Mouse (Mus musculus): ENCODE results near the gene Etv2. TPM values are rescaled to one million over a fixed set of nuclear protein-coding genes. Genes with fewer than 3 reads are reported as not detected.

The Etv2 gene
- polyA plus RNA-seq (2015; fragmentation: Nextera tagmentation; extraction: Ambion mirVana): not detected in 2 replicates

DNA sequence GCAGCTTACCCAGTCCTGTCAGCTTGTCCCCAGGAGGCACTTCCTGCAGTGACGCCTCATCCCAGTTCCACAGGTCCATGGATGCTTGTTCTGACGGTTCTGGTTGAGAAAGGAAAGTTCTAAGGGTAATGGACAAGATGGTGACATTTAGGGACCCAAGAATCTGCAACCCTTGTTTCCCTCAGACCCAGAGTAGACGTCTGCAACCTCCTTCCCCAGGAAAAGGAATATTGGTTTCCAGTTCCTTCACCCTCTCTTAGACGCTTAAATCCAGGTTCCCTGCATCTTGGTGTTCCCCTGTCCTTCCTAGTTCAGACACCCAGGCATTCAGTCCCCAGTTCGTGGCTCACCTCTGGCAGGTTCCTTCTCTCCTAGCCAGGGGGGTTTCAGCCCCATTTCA, at the start of gene Etv2:
Etv2 (minus strand) TSS at position 101 of the 400 bp plus-strand sequence.
- peak within 1 kb of the TSS; percentile 40 for H3K4me2 ChIP-seq (replicated peaks; ENCODE audit: low read depth, low read length)
- no peak for ATAC-seq (ENCODE audit: low FRiP score, low TSS enrichment)
- H3K4me3 ChIP-seq (ENCODE audit: low read length): peak within 1 kb of the TSS; percentile 29
- no peak within 1 kb of the TSS for H3K27ac ChIP-seq (ENCODE audit: low read length)
- H3K9ac ChIP-seq (replicated peaks; ENCODE audit: low read length): no peak within 1 kb of the TSS
- H3K4me1 ChIP-seq (ENCODE audit: insufficient read depth, low read length): peaks cover 15% of the 10 kb centered on the region
- peaks cover 10% of the 10 kb centered on the region; the same call in 1 of the 2 replicates for H3K36me3 ChIP-seq (ENCODE audit: insufficient read depth, low read length)
- H3K9me3 ChIP-seq (ENCODE audit: low read length): no peaks in the 10 kb centered on the region
- 9% methylated on average over 5 of the region's 5 CpGs for WGBS
- peaks cover 56% of the 10 kb centered on the region for H3K27me3 ChIP-seq (ENCODE audit: insufficient read depth, low read length)

- peaks cover 16% of the 10 kb centered on the region; the same call in 1 of the 2 replicates for H3K27me3 ChIP-seq (ENCODE audit: insufficient read depth, low read length)
- 0 out of 2 replicates have a peak, but pooled peaks cover 4% of the 10 kb centered on the region for H3K4me1 ChIP-seq (ENCODE audit: insufficient read depth, low read length)
- ATAC-seq (ENCODE audit: low FRiP score, low TSS enrichment): no peak
- no peaks in the 10 kb centered on the region for H3K36me3 ChIP-seq (ENCODE audit: insufficient read depth, low read length)
- 69% methylated on average over 2 of the region's 2 CpGs for WGBS
- H3K9ac ChIP-seq (replicated peaks; ENCODE audit: low read length): no peak overlapping the region
- H3K4me3 ChIP-seq (ENCODE audit: low read length): no peak overlapping the region
- H3K4me2 ChIP-seq (replicated peaks; ENCODE audit: low read depth, low read length): no peak overlapping the region
- no peak overlapping the region for H3K27ac ChIP-seq (ENCODE audit: low read length)
- peaks cover 2% of the 10 kb centered on the region; the same call in 1 of the 2 replicates for H3K9me3 ChIP-seq (ENCODE audit: low read length)
These were observed 47.8 kb upstream of the Etv2 start for GRCm38 (mm10) chr7:30683425-30683824.

DNA sequence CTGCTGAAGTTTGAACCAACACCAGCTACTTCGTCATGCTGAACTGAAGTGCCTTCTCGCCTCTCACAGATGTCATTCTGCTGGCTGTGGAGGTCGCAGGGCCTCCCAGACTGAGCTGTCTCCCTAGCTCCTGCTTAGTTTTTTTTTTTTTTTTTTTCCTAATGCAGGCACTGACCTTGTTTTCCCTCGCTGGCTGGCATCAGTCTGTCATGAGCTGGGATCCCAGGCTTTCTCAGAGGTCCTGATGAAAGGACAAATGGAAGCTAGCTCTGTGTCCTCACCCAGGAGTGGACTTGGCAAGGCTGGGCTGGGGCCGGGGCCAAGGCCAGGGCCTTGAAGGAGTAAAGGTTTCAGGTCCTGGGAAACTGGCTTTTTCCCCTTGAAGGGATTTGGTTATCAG, 46.2 kb upstream of the Etv2 start:
- no peak overlapping the region for H3K4me2 ChIP-seq (replicated peaks; ENCODE audit: low read depth, low read length)
- no peak for ATAC-seq (ENCODE audit: low FRiP score, low TSS enrichment)
- 44% methylated on average over 5 of the region's 5 CpGs for WGBS

GRCm38 (mm10) chr7:30678263-30678975, 42.8 kb upstream of the Etv2 start:
- no peaks in the 10 kb centered on the region for H3K36me3 ChIP-seq (ENCODE audit: insufficient read depth, low read length)
- no peak for ATAC-seq (ENCODE audit: low FRiP score, low TSS enrichment)
- no peaks in the 10 kb centered on the region for H3K4me1 ChIP-seq (ENCODE audit: insufficient read depth, low read length)
- H3K9me3 ChIP-seq (ENCODE audit: low read length): peaks cover 4% of the 10 kb centered on the region; the same call in 1 of the 2 replicates
- H3K4me2 ChIP-seq (replicated peaks; ENCODE audit: low read depth, low read length): no peak overlapping the region
- H3K27me3 ChIP-seq (ENCODE audit: insufficient read depth, low read length): no peaks in the 10 kb centered on the region
- no peak overlapping the region for H3K4me3 ChIP-seq (ENCODE audit: low read length)
- no peak overlapping the region for H3K27ac ChIP-seq (ENCODE audit: low read length)
- H3K9ac ChIP-seq (replicated peaks; ENCODE audit: low read length): no peak overlapping the region
- 64% methylated on average over 5 of the region's 5 CpGs for WGBS

More for the DNA sequence above, 46.2 kb upstream of the Etv2 start:
- Histone ChIP-seq H3K36me3 (ENCODE audit: insufficient read depth, low read length) (no peaks in the 10 kb centered on the region), H3K27ac (ENCODE audit: low read length) (no peak overlapping the region), H3K4me1 (ENCODE audit: insufficient read depth, low read length) (no peaks in the 10 kb centered on the region), H3K4me3 (ENCODE audit: low read length) (no peak overlapping the region), H3K9me3 (ENCODE audit: low read length) (peaks cover 4% of the 10 kb centered on the region; the same call in 1 of the 2 replicates), H3K27me3 (ENCODE audit: insufficient read depth, low read length) (peaks cover 3% of the 10 kb centered on the region; the same call in 1 of the 2 replicates), H3K9ac (replicated peaks; ENCODE audit: low read length) (no peak overlapping the region)

DNA sequence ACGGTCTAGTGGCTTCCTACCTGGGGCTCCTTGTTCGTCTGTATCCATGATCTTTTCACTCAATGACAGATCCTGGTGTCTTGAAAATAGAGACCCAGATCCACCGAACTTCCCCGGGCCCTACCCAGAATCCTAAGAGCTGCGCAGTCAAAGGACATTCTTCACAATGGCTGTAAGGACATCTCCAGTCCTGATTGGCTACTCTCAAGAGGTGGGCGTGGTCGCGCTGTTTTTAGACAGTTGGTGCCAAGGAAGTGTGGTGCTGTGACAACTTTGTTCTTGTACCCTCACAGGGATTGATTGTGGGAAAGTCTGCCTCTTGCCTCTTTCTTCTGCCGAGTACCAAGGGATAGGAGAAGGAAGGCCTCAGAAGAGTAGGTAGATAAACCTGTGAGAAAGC, 35.8 kb upstream of the Etv2 start, which contains the start of gene Pmis2:
Pmis2 (minus strand) TSS at position 126 of the 400 bp plus-strand sequence.
- no peaks in the 10 kb centered on the region for H3K9me3 ChIP-seq (ENCODE audit: low read length)
- H3K9ac ChIP-seq (replicated peaks; ENCODE audit: low read length): no peak within 1 kb of the TSS
- ATAC-seq (ENCODE audit: low FRiP score, low TSS enrichment): no peak
- 75% methylated on average over 9 of the region's 9 CpGs for WGBS
- H3K27ac ChIP-seq (ENCODE audit: low read length): no peak within 1 kb of the TSS
- H3K4me2 ChIP-seq (replicated peaks; ENCODE audit: low read depth, low read length): no peak within 1 kb of the TSS
- no peaks in the 10 kb centered on the region for H3K27me3 ChIP-seq (ENCODE audit: insufficient read depth, low read length)
- no peak within 1 kb of the TSS for H3K4me3 ChIP-seq (ENCODE audit: low read length)
- no peaks in the 10 kb centered on the region for H3K36me3 ChIP-seq (ENCODE audit: insufficient read depth, low read length)
- H3K4me1 ChIP-seq (ENCODE audit: insufficient read depth, low read length): no peaks in the 10 kb centered on the region

GRCm38 (mm10) chr7:30669229-30669628, 33.6 kb upstream of the Etv2 start:
- Histone ChIP-seq H3K27ac (ENCODE audit: low read length) (no peak overlapping the region), H3K9ac (replicated peaks; ENCODE audit: low read length) (no peak overlapping the region), H3K4me1 (ENCODE audit: insufficient read depth, low read length) (peaks cover 4% of the 10 kb centered on the region; the same call in 1 of the 2 replicates), H3K36me3 (ENCODE audit: insufficient read depth, low read length) (no peaks in the 10 kb centered on the region), H3K27me3 (ENCODE audit: insufficient read depth, low read length) (no peaks in the 10 kb centered on the region), H3K4me2 (replicated peaks; ENCODE audit: low read depth, low read length) (no peak overlapping the region), H3K4me3 (ENCODE audit: low read length) (no peak overlapping the region), H3K9me3 (ENCODE audit: low read length) (no peaks in the 10 kb centered on the region)
- no peak for ATAC-seq (ENCODE audit: low FRiP score, low TSS enrichment)
- WGBS: 42% methylated on average over 3 of the region's 3 CpGs

DNA sequence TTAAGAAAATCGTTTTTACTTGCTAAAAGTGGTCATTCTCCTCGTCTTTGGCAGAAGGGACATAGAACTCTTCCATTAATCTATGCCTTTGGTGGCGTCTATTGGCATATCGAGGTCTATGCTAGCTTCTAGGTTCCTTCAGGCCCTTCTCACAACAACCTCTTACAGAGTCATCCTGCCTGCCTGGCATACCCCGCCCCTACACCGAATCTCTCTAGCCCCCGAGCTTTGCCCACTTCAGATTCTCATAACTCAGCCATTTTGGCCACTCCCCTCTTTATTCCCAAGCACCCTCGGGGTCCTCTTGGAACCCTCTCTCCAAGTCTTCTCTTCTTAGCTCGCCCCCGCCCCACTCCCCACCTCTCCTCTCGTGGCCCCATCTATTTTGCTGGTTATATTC, 29.7 kb upstream of the Etv2 start:
- Histone ChIP-seq H3K4me3 (ENCODE audit: low read length) (peak overlapping the region; percentile 75), H3K36me3 (ENCODE audit: insufficient read depth, low read length) (peaks cover 11% of the 10 kb centered on the region), H3K4me2 (replicated peaks; ENCODE audit: low read depth, low read length) (peak overlapping the region; percentile 74), H3K27me3 (ENCODE audit: insufficient read depth, low read length) (no peaks in the 10 kb centered on the region), H3K9ac (replicated peaks; ENCODE audit: low read length) (peak overlapping the region; percentile 85), H3K4me1 (ENCODE audit: insufficient read depth, low read length) (peaks cover 4% of the 10 kb centered on the region; the same call in 1 of the 2 replicates), H3K27ac (ENCODE audit: low read length) (no peak overlapping the region), H3K9me3 (ENCODE audit: low read length) (no peaks in the 10 kb centered on the region)
- peak; percentile 53; the same call in 1 of the 2 replicates for ATAC-seq (ENCODE audit: low FRiP score, low TSS enrichment)
- 6% methylated on average over 11 of the region's 11 CpGs for WGBS

DNA sequence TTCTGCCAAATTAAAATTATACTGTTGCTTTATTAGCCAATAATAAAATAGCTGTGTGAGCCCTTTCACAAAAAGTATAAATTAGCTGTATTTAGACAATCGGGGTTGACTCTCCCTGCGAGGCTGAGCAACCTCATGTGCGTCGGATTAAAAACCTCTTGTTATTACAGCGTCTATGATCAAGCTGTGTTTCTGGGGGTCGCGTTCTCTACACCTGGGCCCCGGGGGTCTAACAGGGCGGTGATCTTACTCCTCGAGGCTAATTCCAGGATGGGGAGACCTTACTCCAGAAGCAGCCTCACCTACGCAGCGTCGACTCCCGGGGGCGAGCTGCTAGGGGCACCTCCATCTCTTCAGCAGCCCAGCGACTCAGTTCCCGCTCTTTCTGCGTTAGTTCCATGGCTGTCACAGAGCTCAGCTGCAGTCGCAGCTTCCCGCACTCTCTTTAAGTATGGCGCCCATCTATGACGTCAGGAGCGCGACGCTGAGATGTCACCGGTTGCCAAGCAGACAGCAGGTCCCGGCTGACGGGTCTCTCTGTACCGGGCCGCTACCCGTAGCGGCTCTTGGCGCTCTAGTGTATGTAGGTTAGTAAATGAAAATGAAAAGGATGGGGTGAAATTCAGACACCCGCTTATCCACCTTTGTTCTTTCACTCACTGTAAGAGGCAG, 29.0 kb upstream of the Etv2 start, which contains the start of gene Haus5:
Haus5 (minus strand) TSS at position 466 of the 672 bp plus-strand sequence.
- under 1% methylated on average over 34 of the region's 34 CpGs for WGBS

GRCm38 (mm10) chr7:30649591-30650540, 14.2 kb upstream of the Etv2 start, which contains the start of gene Rbm42:
Gene Rbm42, minus strand, starts transcription at chr7:30650317.
- H3K27me3 ChIP-seq (ENCODE audit: insufficient read depth, low read length): no peaks in the 10 kb centered on the region
- H3K4me1 ChIP-seq (ENCODE audit: insufficient read depth, low read length): peaks cover 11% of the 10 kb centered on the region
- peak within 1 kb of the TSS; percentile 63 for H3K27ac ChIP-seq (ENCODE audit: low read length)
- no peaks in the 10 kb centered on the region for H3K9me3 ChIP-seq (ENCODE audit: low read length)
- peak; percentile 99 for ATAC-seq (ENCODE audit: low FRiP score, low TSS enrichment)
- 1% methylated on average over 59 of the region's 59 CpGs for WGBS
- H3K4me3 ChIP-seq (ENCODE audit: low read length): peak within 1 kb of the TSS; percentile 100
- H3K36me3 ChIP-seq (ENCODE audit: insufficient read depth, low read length): peaks cover 41% of the 10 kb centered on the region
- H3K9ac ChIP-seq (replicated peaks; ENCODE audit: low read length): peak within 1 kb of the TSS; percentile 99
- H3K4me2 ChIP-seq (replicated peaks; ENCODE audit: low read depth, low read length): peak within 1 kb of the TSS; percentile 98

More for the DNA sequence above, 29.0 kb upstream of the Etv2 start, which contains the start of gene Haus5:
- H3K4me3 ChIP-seq (ENCODE audit: low read length): peak within 1 kb of the TSS; percentile 75
- H3K36me3 ChIP-seq (ENCODE audit: insufficient read depth, low read length): peaks cover 17% of the 10 kb centered on the region
- H3K4me1 ChIP-seq (ENCODE audit: insufficient read depth, low read length): peaks cover 4% of the 10 kb centered on the region; the same call in 1 of the 2 replicates
- peak within 1 kb of the TSS; percentile 85 for H3K9ac ChIP-seq (replicated peaks; ENCODE audit: low read length)
- peak within 1 kb of the TSS; percentile 74 for H3K4me2 ChIP-seq (replicated peaks; ENCODE audit: low read depth, low read length)
- no peak within 1 kb of the TSS for H3K27ac ChIP-seq (ENCODE audit: low read length)
- H3K27me3 ChIP-seq (ENCODE audit: insufficient read depth, low read length): no peaks in the 10 kb centered on the region
- H3K9me3 ChIP-seq (ENCODE audit: low read length): no peaks in the 10 kb centered on the region
- peak; percentile 95 for ATAC-seq (ENCODE audit: low FRiP score, low TSS enrichment)

Data from kidney, embryonic 16.5 days (tissue).